Mouse (Mus musculus) intestine, postnatal 0 days (tissue): Measurements from ENCODE around the gene Tuba8. TPM values are rescaled to one million over a fixed set of nuclear protein-coding genes. Genes with fewer than 3 reads are reported as not detected.

Experiments used
- ATAC-seq: fragments of 200-750 bp; cut with Nextera tagmentation; 2 replicates; pipeline ENCODE4 v1.8.0; 2017; ENCODE audit warnings: mild to moderate bottlenecking, moderate TSS enrichment, moderate library complexity
- H3K27ac ChIP-seq: fragments of 300-500 bp; sonication (generic); 2 replicates; pipeline ENCODE4 v1.5.1; 2014; ENCODE audit warnings: mild to moderate bottlenecking, low read depth, low read length, moderate library complexity
- H3K27me3 ChIP-seq: fragments of 300-500 bp; sonication (generic); replicated peaks from 2 replicates; pipeline ENCODE4 v1.6.1; 2014; ENCODE audit warnings: low read length, mixed read lengths; ENCODE audit not compliant: control insufficient read depth, insufficient read depth
- H3K36me3 ChIP-seq: fragments of 300-500 bp; sonication (generic); 2 replicates; pipeline ENCODE4 v1.6.1; 2014; ENCODE audit warnings: mild to moderate bottlenecking, moderate library complexity; ENCODE audit not compliant: control insufficient read depth, insufficient read depth
- H3K4me1 ChIP-seq: fragments of 300-500 bp; sonication (generic); replicated peaks from 2 replicates; pipeline ENCODE4 v1.6.1; 2014; ENCODE audit warnings: antibody characterized with exemption, low read length, mixed read lengths; ENCODE audit not compliant: control insufficient read depth, insufficient read depth
- H3K4me2 ChIP-seq: fragments of 300-500 bp; sonication (generic); replicated peaks from 2 replicates; pipeline ENCODE4 v1.6.1; 2014; ENCODE audit warnings: low read depth, mild to moderate bottlenecking, moderate library complexity
- H3K4me3 ChIP-seq: fragments of 300-500 bp; sonication (generic); 2 replicates; pipeline ENCODE4 v1.5.1; 2014; ENCODE audit warnings: low read depth, low read length
- H3K9ac ChIP-seq: fragments of 300-500 bp; sonication (generic); 2 replicates; pipeline ENCODE4 v1.6.1; 2014; ENCODE audit warnings: mild to moderate bottlenecking, low read depth, low read length
- H3K9me3 ChIP-seq: fragments of 300-500 bp; sonication (generic); 2 replicates; pipeline ENCODE4 v1.6.1; 2016; ENCODE audit warnings: mixed run types; ENCODE audit not compliant: control insufficient read depth
- CTCF ChIP-seq: sonication (generic); IDR thresholded peaks from 2 replicates; pipeline ENCODE4 v1.5.1; 2016; ENCODE audit warnings: low read depth, mild to moderate bottlenecking, control low read depth, antibody characterized with exemption, moderate library complexity
- WGBS: fragments of 180-500 bp; shearing (Covaris S2); extraction: QIAGEN DNeasy Blood & Tissue Kit; methylation state at CpG from one replicate; pipeline ENCODE4 v1.1.7; 2014; 5-methylcytosine and 5-hydroxymethylcytosine counted together
- polyA plus RNA-seq: library from polyadenylated mRNA; unstranded; fragments of >200 nt; fragmentation: Nextera tagmentation; extraction: Ambion mirVana; gene quantifications from 2 replicates; pipeline ENCODE4 v1.2.1, GENCODE M21; 2015

The Tuba8 gene
- polyA plus RNA-seq, 1 experiment from 2014 or later, result 0.31 TPM

DNA sequence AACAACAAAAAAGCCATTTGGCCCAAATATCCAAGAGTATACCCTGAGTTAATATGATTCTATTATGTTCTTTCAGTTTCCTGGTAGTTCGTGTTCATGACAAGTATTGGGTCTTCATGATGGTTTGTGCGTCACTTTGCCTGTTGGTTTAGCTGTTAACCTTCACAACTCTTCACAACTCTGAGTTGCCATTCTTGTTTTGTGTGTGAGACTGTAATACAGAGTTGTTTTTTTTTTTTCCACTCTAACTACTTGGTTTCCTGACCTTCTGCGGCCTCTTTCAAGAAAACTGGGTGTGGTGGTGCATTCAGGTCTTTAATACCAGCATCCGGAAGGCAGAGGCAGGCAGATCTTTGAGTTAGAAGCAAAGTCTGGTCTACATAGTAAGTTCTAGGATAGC is 27.7 kb downstream of the Tuba8 start:
- WGBS, result 92% methylated on average over 4 of the region's 4 CpGs
- no peak for TF ChIP-seq CTCF
- Histone ChIP-seq H3K9me3 (no peaks in the 10 kb centered on the region), H3K36me3 (no peaks in the 10 kb centered on the region), H3K9ac (no peak overlapping the region), H3K4me2 (no peak overlapping the region), H3K4me3 (no peak overlapping the region), H3K27ac (no peak overlapping the region), H3K27me3 (no peaks in the 10 kb centered on the region), H3K4me1 (0 out of 2 replicates have a peak, but pooled peaks cover 4% of the 10 kb centered on the region)
- no peak for ATAC-seq

DNA sequence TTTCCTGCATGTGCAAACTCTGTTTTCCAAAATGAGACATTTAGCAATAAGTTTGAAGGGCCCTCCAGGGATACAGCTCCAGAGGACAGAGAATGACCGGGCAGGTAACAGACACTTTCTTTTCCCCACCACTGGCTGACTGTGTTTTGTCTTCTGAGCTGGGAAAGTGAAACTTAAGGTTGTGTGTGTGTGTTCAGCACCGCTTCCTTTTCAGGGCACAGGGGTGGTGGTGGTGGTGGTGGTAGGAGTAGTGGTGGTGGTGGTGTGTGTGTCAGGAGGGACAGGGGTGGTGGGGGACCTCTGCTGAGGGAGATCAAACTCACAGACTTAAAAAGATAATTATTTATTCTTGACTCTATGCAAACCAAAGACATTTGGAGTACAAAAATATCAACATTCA is 31.3 kb downstream of the Tuba8 start:
- ATAC-seq, result no peak
- no peaks in the 10 kb centered on the region for H3K9me3 ChIP-seq
- H3K4me1 ChIP-seq, result peaks cover 5% of the 10 kb centered on the region; the same call in 1 of the 2 replicates
- no peaks in the 10 kb centered on the region for H3K36me3 ChIP-seq
- TF ChIP-seq CTCF, result no peak
- no peaks in the 10 kb centered on the region for H3K27me3 ChIP-seq
- 75% methylated on average over 2 of the region's 2 CpGs for WGBS
- H3K4me2 ChIP-seq, result no peak overlapping the region
- H3K27ac ChIP-seq, result no peak overlapping the region
- no peak overlapping the region for H3K4me3 ChIP-seq
- H3K9ac ChIP-seq, result no peak overlapping the region

DNA sequence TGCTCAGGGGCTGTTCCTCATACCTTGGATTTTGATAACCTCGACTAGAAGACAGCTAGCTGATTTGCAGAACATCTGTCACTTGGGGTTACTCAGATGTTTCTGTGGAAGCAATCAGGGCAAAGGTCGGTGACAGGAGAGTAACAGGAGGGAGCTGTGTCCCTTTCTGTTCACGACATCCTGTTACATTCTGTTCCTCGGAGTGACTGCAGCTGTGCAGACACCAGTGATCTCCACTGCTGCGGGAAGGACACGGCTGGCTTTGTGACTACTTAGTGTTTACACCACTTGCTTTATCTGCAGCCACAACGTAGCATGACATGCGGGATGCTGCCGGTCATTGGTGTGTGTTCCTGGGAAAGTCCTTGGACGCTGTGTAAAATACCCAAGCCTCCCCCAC is 32.7 kb downstream of the Tuba8 start:
- H3K36me3 ChIP-seq, result no peaks in the 10 kb centered on the region
- no peak overlapping the region for H3K9ac ChIP-seq
- H3K4me2 ChIP-seq, result no peak overlapping the region
- H3K9me3 ChIP-seq, result no peaks in the 10 kb centered on the region
- no peak overlapping the region for H3K27ac ChIP-seq
- WGBS, result 33% methylated on average over 10 of the region's 10 CpGs
- H3K27me3 ChIP-seq, result no peaks in the 10 kb centered on the region
- peaks cover 5% of the 10 kb centered on the region; the same call in 1 of the 2 replicates for H3K4me1 ChIP-seq
- ATAC-seq, result no peak
- H3K4me3 ChIP-seq, result no peak overlapping the region
- no peak for TF ChIP-seq CTCF

DNA sequence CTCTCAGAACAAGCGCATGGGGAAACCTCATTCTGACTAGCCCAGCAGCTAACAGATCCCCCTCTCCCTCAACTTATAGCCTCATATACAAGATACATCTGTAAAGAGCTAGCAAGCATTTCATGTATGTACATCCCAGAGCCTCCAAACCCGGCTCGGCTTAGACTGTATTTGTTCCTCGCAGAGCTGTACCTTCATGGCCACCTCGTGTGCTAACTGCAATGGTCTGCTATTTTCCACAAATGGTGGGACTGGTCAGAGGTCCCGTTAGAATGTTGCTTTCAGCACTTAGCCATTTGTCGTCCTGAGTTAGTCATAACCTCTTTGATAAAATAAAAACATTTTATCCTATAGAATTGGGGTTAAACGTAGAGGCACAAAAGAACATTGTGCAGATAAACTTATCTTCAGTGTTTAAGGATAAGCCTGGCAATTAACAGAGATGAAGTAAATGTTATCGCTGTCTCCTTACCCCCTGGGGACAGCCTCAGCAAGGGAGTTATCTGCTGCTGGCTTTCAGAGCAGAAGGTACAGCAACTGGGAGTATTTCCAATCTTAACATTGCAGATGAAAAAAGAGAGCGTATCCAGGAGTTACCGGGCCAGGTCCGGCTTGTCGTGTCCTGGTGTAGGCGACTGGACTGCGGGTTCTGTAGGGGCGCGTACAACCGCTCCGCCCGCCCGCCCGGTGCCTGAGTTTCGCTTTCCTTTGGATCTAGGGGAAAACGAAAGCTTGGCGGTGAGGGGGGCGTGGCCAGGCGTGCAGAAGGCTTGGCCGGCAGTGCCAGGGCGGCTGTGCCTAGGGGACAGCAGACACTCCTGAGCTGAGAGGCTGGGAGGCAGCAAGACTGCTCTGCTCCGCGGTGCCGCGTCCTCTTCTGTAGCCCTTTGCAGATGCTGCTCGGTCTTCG is 34.9 kb downstream of the Tuba8 start, which contains the start of gene Usp18:
Gene Usp18, plus strand, starts transcription at position 780 of the 910 bp plus-strand sequence.
- Histone ChIP-seq H3K9me3 (no peaks in the 10 kb centered on the region), H3K27me3 (no peaks in the 10 kb centered on the region), H3K9ac (peak within 1 kb of the TSS; percentile 62), H3K4me3 (peak within 1 kb of the TSS; percentile 76), H3K4me1 (peaks cover 5% of the 10 kb centered on the region; the same call in 1 of the 2 replicates), H3K36me3 (no peaks in the 10 kb centered on the region), H3K27ac (peak within 1 kb of the TSS; percentile 66), H3K4me2 (peak within 1 kb of the TSS; percentile 71)
- TF ChIP-seq CTCF, result 0 out of 2 replicates have a peak, but pooled peaks have one; percentile 1
- peak; percentile 95 for ATAC-seq
- 3% methylated on average over 35 of the region's 35 CpGs for WGBS

DNA sequence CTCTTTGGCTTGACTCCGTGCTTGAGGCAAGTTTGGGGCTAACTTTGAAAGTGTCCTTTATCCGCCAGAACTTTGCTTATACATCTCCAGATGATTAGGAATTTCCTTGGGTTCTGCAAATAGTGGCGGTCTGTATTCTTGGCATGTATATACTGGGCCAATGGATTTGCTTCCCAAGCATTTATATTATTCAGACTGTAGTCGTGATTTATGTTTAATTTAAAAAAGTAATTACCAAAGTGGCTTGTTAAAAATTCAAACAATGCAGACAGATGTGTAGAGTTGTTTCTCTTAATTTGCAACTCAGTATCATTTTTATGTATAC is 35.5 kb downstream of the Tuba8 start:
- ATAC-seq, result no peak
- H3K4me2 ChIP-seq, result peak overlapping the region; percentile 71
- H3K4me3 ChIP-seq, result peak overlapping the region; percentile 76
- peak overlapping the region; percentile 62 for H3K9ac ChIP-seq
- H3K27me3 ChIP-seq, result no peaks in the 10 kb centered on the region
- H3K4me1 ChIP-seq, result peaks cover 5% of the 10 kb centered on the region; the same call in 1 of the 2 replicates
- no peaks in the 10 kb centered on the region for H3K36me3 ChIP-seq
- H3K9me3 ChIP-seq, result no peaks in the 10 kb centered on the region
- 10% methylated on average over 4 of the region's 4 CpGs for WGBS
- 0 out of 2 replicates have a peak overlapping the region, but pooled peaks have one; percentile 66 for H3K27ac ChIP-seq
- TF ChIP-seq CTCF, result no peak

DNA sequence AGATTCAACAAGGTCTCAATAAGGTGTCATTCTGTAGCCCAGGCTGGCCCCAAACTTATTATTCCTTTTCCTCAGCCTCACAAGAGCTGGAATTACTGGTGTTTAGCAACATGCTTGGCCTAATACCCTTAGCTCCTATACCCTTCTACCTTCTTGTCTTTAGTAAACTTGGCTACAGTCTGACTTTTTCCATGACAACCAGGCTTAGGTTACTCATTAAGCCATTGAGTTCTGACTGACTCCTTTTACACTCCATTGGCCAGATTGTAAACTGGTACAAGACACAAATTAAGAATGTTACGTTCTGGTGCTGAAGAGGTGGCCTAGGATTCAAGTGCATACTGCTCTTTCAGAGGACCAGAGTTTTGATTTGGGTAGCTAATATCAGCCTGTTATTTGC is 39.9 kb downstream of the Tuba8 start:
- no peak overlapping the region for H3K9ac ChIP-seq
- no peaks in the 10 kb centered on the region for H3K27me3 ChIP-seq
- H3K9me3 ChIP-seq, result no peaks in the 10 kb centered on the region
- no peaks in the 10 kb centered on the region for H3K4me1 ChIP-seq
- no peak overlapping the region for H3K27ac ChIP-seq
- no peak for TF ChIP-seq CTCF
- 48% methylated on average over 1 of the region's 1 CpGs for WGBS
- no peak overlapping the region for H3K4me3 ChIP-seq
- H3K36me3 ChIP-seq, result peaks cover 5% of the 10 kb centered on the region; the same call in 1 of the 2 replicates
- ATAC-seq, result no peak
- H3K4me2 ChIP-seq, result no peak overlapping the region
